Mouse (Mus musculus): ENCODE data around the gene Cenpv. TPM values are rescaled to one million over a fixed set of nuclear protein-coding genes. Genes with fewer than 3 reads are reported as not detected.

Gene Cenpv
- polyA plus RNA-seq, 1 experiment from 2014 or later, result 53.8 TPM

- H3K9ac ChIP-seq (ENCODE audit: low read length), result no peak overlapping the region
- no peak overlapping the region for H3K27ac ChIP-seq (replicated peaks; ENCODE audit: low read depth, low read length)
- H3K27me3 ChIP-seq (ENCODE audit: control insufficient read depth, insufficient read depth, low read length), result 0 out of 2 replicates have a peak, but pooled peaks cover 3% of the 10 kb centered on the region
- H3K4me1 ChIP-seq (ENCODE audit: control insufficient read depth, insufficient read depth, low read length), result no peaks in the 10 kb centered on the region
- no peaks in the 10 kb centered on the region; the same call in 1 of the 2 replicates for H3K36me3 ChIP-seq (ENCODE audit: control insufficient read depth, insufficient read depth, low read length)
- no peak overlapping the region for H3K4me2 ChIP-seq (ENCODE audit: low read depth, severe bottlenecking)
- H3K4me3 ChIP-seq (ENCODE audit: low read depth, low read length), result no peak overlapping the region
- DNase-seq (ENCODE audit: low spot score) (no peak), ATAC-seq (ENCODE audit: insufficient number of reproducible peaks, low FRiP score, low TSS enrichment, low read depth) (no peak)
- H3K9me3 ChIP-seq (ENCODE audit: control insufficient read depth, low read length), result no peaks in the 10 kb centered on the region
- 82% methylated on average over 8 of the region's 8 CpGs for WGBS
Measured at GRCm38 (mm10) chr11:62537089-62537488, 2.0 kb downstream of the Cenpv start.

- Histone ChIP-seq H3K9me3 (ENCODE audit: control insufficient read depth, low read length) (no peaks in the 10 kb centered on the region), H3K4me2 (ENCODE audit: low read depth, severe bottlenecking) (no peak overlapping the region), H3K4me1 (ENCODE audit: control insufficient read depth, insufficient read depth, low read length) (peaks cover 3% of the 10 kb centered on the region; the same call in 1 of the 2 replicates), H3K27me3 (ENCODE audit: control insufficient read depth, insufficient read depth, low read length) (no peaks in the 10 kb centered on the region), H3K4me3 (ENCODE audit: low read depth, low read length) (no peak overlapping the region), H3K36me3 (ENCODE audit: control insufficient read depth, insufficient read depth, low read length) (peaks cover 2% of the 10 kb centered on the region; the same call in 1 of the 2 replicates), H3K9ac (ENCODE audit: low read length) (no peak overlapping the region), H3K27ac (replicated peaks; ENCODE audit: low read depth, low read length) (no peak overlapping the region)
- ATAC-seq (ENCODE audit: insufficient number of reproducible peaks, low FRiP score, low TSS enrichment, low read depth) (no peak), DNase-seq (ENCODE audit: low spot score) (no peak)
- WGBS, result 74% methylated on average over 2 of the region's 2 CpGs
Measured at GRCm38 (mm10) chr11:62522283-62522682, 16.8 kb downstream of the Cenpv start.

- 23% methylated on average over 2 of the region's 2 CpGs for WGBS
- DNase-seq (ENCODE audit: low spot score) (no peak), ATAC-seq (ENCODE audit: insufficient number of reproducible peaks, low FRiP score, low TSS enrichment, low read depth) (no peak)
- Histone ChIP-seq H3K4me2 (ENCODE audit: low read depth, severe bottlenecking) (no peak overlapping the region), H3K36me3 (ENCODE audit: control insufficient read depth, insufficient read depth, low read length) (no peaks in the 10 kb centered on the region), H3K9me3 (ENCODE audit: control insufficient read depth, low read length) (no peaks in the 10 kb centered on the region), H3K4me1 (ENCODE audit: control insufficient read depth, insufficient read depth, low read length) (0 out of 2 replicates have a peak, but pooled peaks cover 3% of the 10 kb centered on the region), H3K27me3 (ENCODE audit: control insufficient read depth, insufficient read depth, low read length) (no peaks in the 10 kb centered on the region), H3K4me3 (ENCODE audit: low read depth, low read length) (no peak overlapping the region), H3K27ac (replicated peaks; ENCODE audit: low read depth, low read length) (no peak overlapping the region), H3K9ac (ENCODE audit: low read length) (no peak overlapping the region; the same call in 1 of the 2 replicates)
Measured at GRCm38 (mm10) chr11:62518991-62519390, 20.1 kb downstream of the Cenpv start.

GRCm38 (mm10) chr11:62513311-62513710 is 25.8 kb downstream of the Cenpv start:
- H3K27me3 ChIP-seq (ENCODE audit: control insufficient read depth, insufficient read depth, low read length), result no peaks in the 10 kb centered on the region
- H3K4me2 ChIP-seq (ENCODE audit: low read depth, severe bottlenecking), result no peak overlapping the region
- DNase-seq (ENCODE audit: low spot score) (no peak), ATAC-seq (ENCODE audit: insufficient number of reproducible peaks, low FRiP score, low TSS enrichment, low read depth) (no peak)
- H3K4me1 ChIP-seq (ENCODE audit: control insufficient read depth, insufficient read depth, low read length), result 0 out of 2 replicates have a peak, but pooled peaks cover 3% of the 10 kb centered on the region
- H3K4me3 ChIP-seq (ENCODE audit: low read depth, low read length), result no peak overlapping the region
- no peak overlapping the region for H3K9ac ChIP-seq (ENCODE audit: low read length)
- H3K27ac ChIP-seq (replicated peaks; ENCODE audit: low read depth, low read length), result no peak overlapping the region
- H3K36me3 ChIP-seq (ENCODE audit: control insufficient read depth, insufficient read depth, low read length), result no peaks in the 10 kb centered on the region
- no peaks in the 10 kb centered on the region for H3K9me3 ChIP-seq (ENCODE audit: control insufficient read depth, low read length)
- WGBS, result 72% methylated on average over 6 of the region's 6 CpGs

GRCm38 (mm10) chr11:62512529-62513080 is 26.5 kb downstream of the Cenpv start:
- H3K4me1 ChIP-seq (ENCODE audit: control insufficient read depth, insufficient read depth, low read length), result no peaks in the 10 kb centered on the region
- WGBS, result 90% methylated on average over 8 of the region's 8 CpGs
- H3K4me2 ChIP-seq (ENCODE audit: low read depth, severe bottlenecking), result no peak overlapping the region
- ATAC-seq (ENCODE audit: insufficient number of reproducible peaks, low FRiP score, low TSS enrichment, low read depth) (no peak), DNase-seq (ENCODE audit: low spot score) (no peak)
- H3K4me3 ChIP-seq (ENCODE audit: low read depth, low read length), result no peak overlapping the region
- H3K9me3 ChIP-seq (ENCODE audit: control insufficient read depth, low read length), result no peaks in the 10 kb centered on the region
- no peaks in the 10 kb centered on the region for H3K27me3 ChIP-seq (ENCODE audit: control insufficient read depth, insufficient read depth, low read length)
- no peak overlapping the region for H3K27ac ChIP-seq (replicated peaks; ENCODE audit: low read depth, low read length)
- no peaks in the 10 kb centered on the region for H3K36me3 ChIP-seq (ENCODE audit: control insufficient read depth, insufficient read depth, low read length)
- no peak overlapping the region for H3K9ac ChIP-seq (ENCODE audit: low read length)

- H3K4me3 ChIP-seq (ENCODE audit: low read depth, low read length), result no peak overlapping the region
- no peak overlapping the region for H3K27ac ChIP-seq (replicated peaks; ENCODE audit: low read depth, low read length)
- ATAC-seq (ENCODE audit: insufficient number of reproducible peaks, low FRiP score, low TSS enrichment, low read depth) (no peak), DNase-seq (ENCODE audit: low spot score) (no peak)
- no peak overlapping the region for H3K9ac ChIP-seq (ENCODE audit: low read length)
- H3K4me2 ChIP-seq (ENCODE audit: low read depth, severe bottlenecking), result no peak overlapping the region
- H3K9me3 ChIP-seq (ENCODE audit: control insufficient read depth, low read length), result no peaks in the 10 kb centered on the region
- H3K27me3 ChIP-seq (ENCODE audit: control insufficient read depth, insufficient read depth, low read length), result no peaks in the 10 kb centered on the region
- H3K36me3 ChIP-seq (ENCODE audit: control insufficient read depth, insufficient read depth, low read length), result no peaks in the 10 kb centered on the region
- WGBS, result 86% methylated on average over 13 of the region's 13 CpGs
- H3K4me1 ChIP-seq (ENCODE audit: control insufficient read depth, insufficient read depth, low read length), result no peaks in the 10 kb centered on the region
Measured at GRCm38 (mm10) chr11:62511444-62512202, 27.4 kb downstream of the Cenpv start.

- Histone ChIP-seq H3K4me2 (ENCODE audit: low read depth, severe bottlenecking) (no peak overlapping the region), H3K36me3 (ENCODE audit: control insufficient read depth, insufficient read depth, low read length) (no peaks in the 10 kb centered on the region), H3K4me3 (ENCODE audit: low read depth, low read length) (no peak overlapping the region), H3K9ac (ENCODE audit: low read length) (no peak overlapping the region), H3K27ac (replicated peaks; ENCODE audit: low read depth, low read length) (no peak overlapping the region), H3K27me3 (ENCODE audit: control insufficient read depth, insufficient read depth, low read length) (no peaks in the 10 kb centered on the region), H3K9me3 (ENCODE audit: control insufficient read depth, low read length) (no peaks in the 10 kb centered on the region), H3K4me1 (ENCODE audit: control insufficient read depth, insufficient read depth, low read length) (no peaks in the 10 kb centered on the region)
- WGBS, result 90% methylated on average over 5 of the region's 5 CpGs
- DNase-seq (ENCODE audit: low spot score), result no peak
- no peak for ATAC-seq (ENCODE audit: insufficient number of reproducible peaks, low FRiP score, low TSS enrichment, low read depth)
Measured at GRCm38 (mm10) chr11:62510956-62511355, 28.1 kb downstream of the Cenpv start.

- 81% methylated on average over 3 of the region's 3 CpGs for WGBS
- ATAC-seq (ENCODE audit: insufficient number of reproducible peaks, low FRiP score, low TSS enrichment, low read depth), result no peak
Measured at GRCm38 (mm10) chr11:62509571-62509970, 29.5 kb downstream of the Cenpv start.

More at GRCm38 (mm10) chr11:62509571-62509970, 29.5 kb downstream of the Cenpv start:
- Histone ChIP-seq H3K27me3 (ENCODE audit: control insufficient read depth, insufficient read depth, low read length) (no peaks in the 10 kb centered on the region), H3K36me3 (ENCODE audit: control insufficient read depth, insufficient read depth, low read length) (no peaks in the 10 kb centered on the region), H3K4me1 (ENCODE audit: control insufficient read depth, insufficient read depth, low read length) (no peaks in the 10 kb centered on the region), H3K4me2 (ENCODE audit: low read depth, severe bottlenecking) (no peak overlapping the region), H3K4me3 (ENCODE audit: low read depth, low read length) (no peak overlapping the region), H3K9ac (ENCODE audit: low read length) (no peak overlapping the region), H3K9me3 (ENCODE audit: control insufficient read depth, low read length) (no peaks in the 10 kb centered on the region), H3K27ac (replicated peaks; ENCODE audit: low read depth, low read length) (no peak overlapping the region)
- DNase-seq (ENCODE audit: low spot score), result no peak
